Mouse (Mus musculus): Measurements from ENCODE around the gene Slc6a9. TPM values are rescaled to one million over a fixed set of nuclear protein-coding genes. Genes with fewer than 3 reads are reported as not detected.

Slc6a9 gene
- total RNA-seq, 2 experiments from 2014 or later = 33.5 to 33.7 TPM

- no peak for DNase-seq (ENCODE audit: low spot score in 2 of 2)
These were observed 38.2 kb downstream of the Slc6a9 start, which contains the start of gene Ccdc24 for GRCm38 (mm10) chr4:117872471-117872886. Ccdc24 (minus strand) TSS chr4:117872557.

- no peak for DNase-seq (ENCODE audit: low spot score in 2 of 2)
These were observed 39.3 kb downstream of the Slc6a9 start for GRCm38 (mm10) chr4:117873615-117874014.

- no peak for DNase-seq (ENCODE audit: low spot score in 2 of 2)
These were observed 44.0 kb downstream of the Slc6a9 start for GRCm38 (mm10) chr4:117878301-117878700.

GRCm38 (mm10) chr4:117878703-117879102 is 44.4 kb downstream of the Slc6a9 start:
- DNase-seq (ENCODE audit: low spot score in 2 of 2) = no peak

- DNase-seq (ENCODE audit: low spot score in 2 of 2) = peak; percentile 70 to 82
These were observed 48.7 kb downstream of the Slc6a9 start, which contains the start of gene B4galt2 for GRCm38 (mm10) chr4:117882701-117883691. B4galt2 (minus strand) TSS chr4:117883487.

- no peak for DNase-seq (ENCODE audit: low spot score in 2 of 2)
These were observed 49.8 kb downstream of the Slc6a9 start for GRCm38 (mm10) chr4:117884146-117884545.

- DNase-seq (ENCODE audit: low spot score in 2 of 2) = no peak
These were observed 50.8 kb downstream of the Slc6a9 start for GRCm38 (mm10) chr4:117885093-117885492.

- no peak for DNase-seq (ENCODE audit: low spot score in 2 of 2)
These were observed 51.7 kb downstream of the Slc6a9 start for GRCm38 (mm10) chr4:117885994-117886393.

GRCm38 (mm10) chr4:117886644-117887043 is 52.3 kb downstream of the Slc6a9 start:
- DNase-seq (ENCODE audit: low spot score in 2 of 2) = no peak

GRCm38 (mm10) chr4:117887133-117887532 is 52.8 kb downstream of the Slc6a9 start, which contains the start of gene Atp6v0b:
Atp6v0b (minus strand) TSS chr4:117887333.
- DNase-seq (ENCODE audit: low spot score in 2 of 2) = peak; percentile 94 to 97

- no peak for DNase-seq (ENCODE audit: low spot score in 2 of 2)
These were observed 53.6 kb downstream of the Slc6a9 start for GRCm38 (mm10) chr4:117887920-117888319.

GRCm38 (mm10) chr4:117889471-117889870 is 55.2 kb downstream of the Slc6a9 start:
- DNase-seq (ENCODE audit: low spot score in 2 of 2) = no peak

GRCm38 (mm10) chr4:117890031-117890430 is 55.7 kb downstream of the Slc6a9 start:
- DNase-seq (ENCODE audit: low spot score in 2 of 2) = no peak

- no peak for DNase-seq (ENCODE audit: low spot score in 2 of 2)
These were observed 56.4 kb downstream of the Slc6a9 start for GRCm38 (mm10) chr4:117890750-117891149.

- DNase-seq (ENCODE audit: low spot score in 2 of 2) = peak; percentile 66 to 75
These were observed 57.4 kb downstream of the Slc6a9 start, which contains the start of gene Dph2 for GRCm38 (mm10) chr4:117891738-117892161. Dph2 (minus strand) TSS chr4:117892032.

GRCm38 (mm10) chr4:117893376-117893775 is 59.1 kb downstream of the Slc6a9 start:
- no peak for DNase-seq (ENCODE audit: low spot score in 2 of 2)

- no peak for DNase-seq (ENCODE audit: low spot score in 2 of 2)
These were observed 60.3 kb downstream of the Slc6a9 start for GRCm38 (mm10) chr4:117894601-117895000.

GRCm38 (mm10) chr4:117895339-117895738 is 61.0 kb downstream of the Slc6a9 start:
- DNase-seq (ENCODE audit: low spot score in 2 of 2) = no peak

- no peak for DNase-seq (ENCODE audit: low spot score in 2 of 2)
These were observed 61.7 kb downstream of the Slc6a9 start for GRCm38 (mm10) chr4:117896031-117896430.

- no peak for DNase-seq (ENCODE audit: low spot score in 2 of 2)
These were observed 63.8 kb downstream of the Slc6a9 start for GRCm38 (mm10) chr4:117898111-117898510.

GRCm38 (mm10) chr4:117904094-117904493 is 69.8 kb downstream of the Slc6a9 start:
- no peak for DNase-seq (ENCODE audit: low spot score in 2 of 2)

GRCm38 (mm10) chr4:117904761-117905160 is 70.5 kb downstream of the Slc6a9 start:
- no peak for DNase-seq (ENCODE audit: low spot score in 2 of 2)

Measured in layer of hippocampus, postnatal 10 days (tissue).